Mouse (Mus musculus) spleen, postnatal 10 days (tissue): ENCODE measurements around the gene Galnt16.
A peak's percentile ranks its signal among the peaks of the same experiment; 100 is the strongest.

Source experiments
- DNase-seq, 2 experiments: peaks; one replicate each; pipeline ENCODE4 v3.0.0; 2021 to 2022; ENCODE audit warnings: low spot score in 2 of 2

Gene Galnt16

GRCm38 (mm10) chr12:80598236-80598635, 80.2 kb downstream of the Galnt16 start:
- no peak for DNase-seq

GRCm38 (mm10) chr12:80598756-80599155, 80.7 kb downstream of the Galnt16 start:
- no peak for DNase-seq

GRCm38 (mm10) chr12:80601597-80602269, 83.7 kb downstream of the Galnt16 start:
- no peak for DNase-seq

GRCm38 (mm10) chr12:80602432-80602831, 84.4 kb downstream of the Galnt16 start:
- DNase-seq = no peak

GRCm38 (mm10) chr12:80603566-80603965, 85.5 kb downstream of the Galnt16 start:
- no peak for DNase-seq

- DNase-seq = no peak
Observed at GRCm38 (mm10) chr12:80604218-80604617, 86.1 kb downstream of the Galnt16 start.

GRCm38 (mm10) chr12:80608576-80608975, 90.5 kb downstream of the Galnt16 start:
- no peak for DNase-seq

GRCm38 (mm10) chr12:80609928-80610327, 91.9 kb downstream of the Galnt16 start:
- DNase-seq = no peak

- DNase-seq = no peak
Observed at GRCm38 (mm10) chr12:80612113-80612791, 94.2 kb downstream of the Galnt16 start.

- no peak for DNase-seq
Observed at GRCm38 (mm10) chr12:80615371-80616257, 97.5 kb downstream of the Galnt16 start.

- no peak for DNase-seq
Observed at GRCm38 (mm10) chr12:80620501-80620900, 102.4 kb downstream of the Galnt16 start.

- no peak for DNase-seq
Observed at GRCm38 (mm10) chr12:80631790-80632189, 113.7 kb downstream of the Galnt16 start.

- peak; percentile 74 to 85 for DNase-seq
Observed at GRCm38 (mm10) chr12:80642725-80643692, 124.9 kb downstream of the Galnt16 start.

- DNase-seq = peak; percentile 90 to 94
Observed at GRCm38 (mm10) chr12:80643693-80644505, 125.8 kb downstream of the Galnt16 start, which contains the start of the genes Slc39a9 and Erh. Gene Slc39a9 (plus strand): TSS chr12:80643883. Gene Erh (minus strand): TSS chr12:80644341.

- no peak for DNase-seq
Observed at GRCm38 (mm10) chr12:80644506-80644868, 126.4 kb downstream of the Galnt16 start.

GRCm38 (mm10) chr12:80646377-80646776, 128.3 kb downstream of the Galnt16 start:
- DNase-seq = no peak

- DNase-seq = no peak
Observed at GRCm38 (mm10) chr12:80653951-80654658, 136.0 kb downstream of the Galnt16 start.

- DNase-seq = no peak
Observed at GRCm38 (mm10) chr12:80654659-80655025, 136.6 kb downstream of the Galnt16 start.

GRCm38 (mm10) chr12:80658661-80659060, 140.6 kb downstream of the Galnt16 start:
- no peak for DNase-seq

GRCm38 (mm10) chr12:80662322-80662721, 144.2 kb downstream of the Galnt16 start:
- DNase-seq = no peak
